Mouse (Mus musculus) forebrain, embryonic 11.5 days (tissue): ENCODE results near the gene Lrrc51. TPM values are rescaled to one million over a fixed set of nuclear protein-coding genes. Genes with fewer than 3 reads are reported as not detected.

ENCODE experiments used
- ATAC-seq: fragments of 200-750 bp; cut with Nextera tagmentation; replicated peaks from 2 replicates; pipeline ENCODE4 v1.8.0; 2017; ENCODE audit warnings: moderate TSS enrichment; ENCODE audit not compliant: low FRiP score
- DNase-seq: peaks from one replicate; pipeline ENCODE4 v3.0.0-alpha.2; 2017; ENCODE audit warnings: low spot score
- H3K27ac ChIP-seq: fragments of 300-500 bp; sonication (generic); 2 replicates; pipeline ENCODE4 v1.5.1; 2014; ENCODE audit warnings: low read depth, low read length
- H3K27me3 ChIP-seq: fragments of 300-500 bp; sonication (generic); 2 replicates; pipeline ENCODE4 v1.6.1; 2014; ENCODE audit warnings: mild to moderate bottlenecking, low read length, mixed read lengths; ENCODE audit not compliant: control insufficient read depth, insufficient read depth
- H3K36me3 ChIP-seq: fragments of 300-500 bp; sonication (generic); 2 replicates; pipeline ENCODE4 v1.6.1; 2014; ENCODE audit warnings: mild to moderate bottlenecking, low read length, moderate library complexity, mixed read lengths; ENCODE audit not compliant: control insufficient read depth, insufficient read depth
- H3K4me1 ChIP-seq: fragments of 300-500 bp; sonication (generic); replicated peaks from 2 replicates; pipeline ENCODE4 v1.6.1; 2014; ENCODE audit warnings: low read length, mixed read lengths; ENCODE audit not compliant: control insufficient read depth, insufficient read depth
- H3K4me2 ChIP-seq: fragments of 300-500 bp; sonication (generic); 2 replicates; pipeline ENCODE4 v1.6.1; 2014; ENCODE audit warnings: low read depth, mild to moderate bottlenecking, low read length, moderate library complexity, mixed read lengths; ENCODE audit not compliant: severe bottlenecking
- H3K4me3 ChIP-seq: fragments of 300-500 bp; sonication (generic); 2 replicates; pipeline ENCODE4 v1.5.1; 2014; ENCODE audit warnings: low read depth, low read length
- H3K9ac ChIP-seq: fragments of 300-500 bp; sonication (generic); 2 replicates; pipeline ENCODE4 v1.6.1; 2014; ENCODE audit warnings: low read length
- H3K9me3 ChIP-seq: fragments of 300-500 bp; sonication (generic); 2 replicates; pipeline ENCODE4 v1.6.1; 2016; ENCODE audit warnings: low read length, mixed read lengths; ENCODE audit not compliant: control insufficient read depth
- WGBS: fragments of 180-500 bp; shearing (Covaris S2); extraction: QIAGEN DNeasy Blood & Tissue Kit; methylation state at CpG from one replicate; pipeline ENCODE4 v1.1.7; 2014; 5-methylcytosine and 5-hydroxymethylcytosine counted together
- polyA plus RNA-seq: library from polyadenylated mRNA; unstranded; fragments of >200 nt; fragmentation: Nextera tagmentation; extraction: Ambion mirVana; gene quantifications from 2 replicates; pipeline ENCODE4 v1.2.1, GENCODE M21; 2014

The Lrrc51 gene
- polyA plus RNA-seq, 1 experiment from 2014 or later = 8.3 TPM

GRCm38 (mm10) chr7:101895695-101896094 is 38.0 kb downstream of the Lrrc51 start:
- Histone ChIP-seq H3K4me1 (no peaks in the 10 kb centered on the region; the same call in 1 of the 2 replicates), H3K9ac (peak overlapping the region; percentile 37; the same call in 1 of the 2 replicates), H3K27ac (no peak overlapping the region), H3K4me3 (peak overlapping the region; percentile 54), H3K4me2 (peak overlapping the region; percentile 40), H3K27me3 (no peaks in the 10 kb centered on the region), H3K36me3 (no peaks in the 10 kb centered on the region), H3K9me3 (no peaks in the 10 kb centered on the region)
- ATAC-seq = no peak
- 39% methylated on average over 9 of the region's 9 CpGs for WGBS
- no peak for DNase-seq

GRCm38 (mm10) chr7:101888460-101888859 is 45.2 kb downstream of the Lrrc51 start:
- ATAC-seq (no peak), DNase-seq (no peak)
- Histone ChIP-seq H3K9ac (no peak overlapping the region), H3K4me3 (no peak overlapping the region), H3K27me3 (no peaks in the 10 kb centered on the region), H3K9me3 (no peaks in the 10 kb centered on the region), H3K36me3 (no peaks in the 10 kb centered on the region), H3K27ac (no peak overlapping the region), H3K4me2 (no peak overlapping the region), H3K4me1 (no peaks in the 10 kb centered on the region)
- 88% methylated on average over 4 of the region's 4 CpGs for WGBS

- Histone ChIP-seq H3K4me3 (no peak overlapping the region), H3K4me1 (no peaks in the 10 kb centered on the region), H3K4me2 (no peak overlapping the region), H3K27me3 (no peaks in the 10 kb centered on the region), H3K27ac (no peak overlapping the region), H3K9ac (no peak overlapping the region), H3K9me3 (no peaks in the 10 kb centered on the region), H3K36me3 (no peaks in the 10 kb centered on the region)
- ATAC-seq = no peak
- no peak for DNase-seq
- WGBS = 87% methylated on average over 6 of the region's 6 CpGs
Measured at GRCm38 (mm10) chr7:101886274-101886673, 47.4 kb downstream of the Lrrc51 start.

GRCm38 (mm10) chr7:101884160-101884559 is 49.5 kb downstream of the Lrrc51 start:
- H3K27me3 ChIP-seq = no peaks in the 10 kb centered on the region
- no peak overlapping the region for H3K27ac ChIP-seq
- H3K9ac ChIP-seq = no peak overlapping the region
- no peak overlapping the region for H3K4me2 ChIP-seq
- no peak for ATAC-seq
- no peaks in the 10 kb centered on the region for H3K4me1 ChIP-seq
- 93% methylated on average over 4 of the region's 4 CpGs for WGBS
- no peak for DNase-seq
- H3K4me3 ChIP-seq = no peak overlapping the region
- no peaks in the 10 kb centered on the region for H3K36me3 ChIP-seq
- H3K9me3 ChIP-seq = no peaks in the 10 kb centered on the region

GRCm38 (mm10) chr7:101882413-101883154 is 51.1 kb downstream of the Lrrc51 start:
- ATAC-seq = no peak

GRCm38 (mm10) chr7:101880855-101881254 is 52.8 kb downstream of the Lrrc51 start:
- ATAC-seq (no peak), DNase-seq (no peak)
- Histone ChIP-seq H3K27ac (no peak overlapping the region), H3K27me3 (no peaks in the 10 kb centered on the region), H3K9ac (no peak overlapping the region), H3K4me1 (no peaks in the 10 kb centered on the region), H3K4me2 (no peak overlapping the region), H3K36me3 (no peaks in the 10 kb centered on the region), H3K4me3 (no peak overlapping the region), H3K9me3 (no peaks in the 10 kb centered on the region)
- WGBS = 72% methylated on average over 4 of the region's 4 CpGs

More at GRCm38 (mm10) chr7:101882413-101883154, 51.1 kb downstream of the Lrrc51 start:
- WGBS = 68% methylated on average over 9 of the region's 9 CpGs
- no peaks in the 10 kb centered on the region for H3K36me3 ChIP-seq
- no peaks in the 10 kb centered on the region for H3K4me1 ChIP-seq
- H3K27ac ChIP-seq = no peak overlapping the region
- no peak for DNase-seq
- no peak overlapping the region for H3K9ac ChIP-seq
- H3K9me3 ChIP-seq = no peaks in the 10 kb centered on the region
- no peak overlapping the region for H3K4me3 ChIP-seq
- H3K27me3 ChIP-seq = no peaks in the 10 kb centered on the region
- no peak overlapping the region for H3K4me2 ChIP-seq

GRCm38 (mm10) chr7:101875978-101876377 is 57.7 kb downstream of the Lrrc51 start:
- Histone ChIP-seq H3K9ac (no peak overlapping the region), H3K36me3 (no peaks in the 10 kb centered on the region), H3K9me3 (no peaks in the 10 kb centered on the region), H3K4me2 (no peak overlapping the region), H3K4me3 (no peak overlapping the region), H3K27ac (no peak overlapping the region), H3K4me1 (no peaks in the 10 kb centered on the region), H3K27me3 (no peaks in the 10 kb centered on the region)
- DNase-seq (no peak), ATAC-seq (no peak)
- 79% methylated on average over 1 of the region's 1 CpGs for WGBS

GRCm38 (mm10) chr7:101871296-101871695 is 62.4 kb downstream of the Lrrc51 start:
- no peaks in the 10 kb centered on the region for H3K27me3 ChIP-seq
- no peaks in the 10 kb centered on the region for H3K4me1 ChIP-seq
- no peak overlapping the region for H3K4me3 ChIP-seq
- no peak overlapping the region for H3K9ac ChIP-seq
- no peak for ATAC-seq
- H3K9me3 ChIP-seq = no peaks in the 10 kb centered on the region
- no peak overlapping the region for H3K27ac ChIP-seq
- H3K36me3 ChIP-seq = no peaks in the 10 kb centered on the region
- 83% methylated on average over 3 of the region's 3 CpGs for WGBS
- H3K4me2 ChIP-seq = no peak overlapping the region
- DNase-seq = no peak

GRCm38 (mm10) chr7:101870629-101871028 is 63.1 kb downstream of the Lrrc51 start, which contains the start of gene Folr1:
TSS of gene Folr1 (minus strand) at chr7:101870788.
- no peak for DNase-seq
- no peaks in the 10 kb centered on the region for H3K9me3 ChIP-seq
- no peaks in the 10 kb centered on the region for H3K4me1 ChIP-seq
- H3K27me3 ChIP-seq = no peaks in the 10 kb centered on the region
- no peak within 1 kb of the TSS for H3K4me2 ChIP-seq
- no peaks in the 10 kb centered on the region for H3K36me3 ChIP-seq
- no peak within 1 kb of the TSS for H3K27ac ChIP-seq
- H3K9ac ChIP-seq = no peak within 1 kb of the TSS
- WGBS = 85% methylated on average over 2 of the region's 2 CpGs
- ATAC-seq = no peak
- no peak within 1 kb of the TSS for H3K4me3 ChIP-seq
